Mouse (Mus musculus) kidney, postnatal 0 days (tissue): Measurements from ENCODE around the gene Osbpl10. TPM values are rescaled to one million over a fixed set of nuclear protein-coding genes. Genes with fewer than 3 reads are reported as not detected.

Source experiments
- ATAC-seq: fragments of 200-750 bp; cut with Nextera tagmentation; replicated peaks from 2 replicates; pipeline ENCODE4 v1.8.0; 2017; ENCODE audit warnings: low read depth, moderate number of reproducible peaks, moderate TSS enrichment, moderate library complexity; ENCODE audit not compliant: low FRiP score
- DNase-seq: peaks from one replicate; pipeline ENCODE4 v3.0.0-alpha.2; 2016; ENCODE audit warnings: low spot score
- H3K27ac ChIP-seq: fragments of 300-500 bp; sonication (generic); 2 replicates; pipeline ENCODE4 v1.5.1; 2014; ENCODE audit warnings: mild to moderate bottlenecking
- H3K27me3 ChIP-seq: fragments of 300-500 bp; sonication (generic); 2 replicates; pipeline ENCODE4 v1.6.1; 2014; ENCODE audit warnings: low read length, mixed read lengths; ENCODE audit not compliant: insufficient read depth
- H3K36me3 ChIP-seq: fragments of 300-500 bp; sonication (generic); 2 replicates; pipeline ENCODE4 v1.6.1; 2014; ENCODE audit warnings: low read length, mixed read lengths; ENCODE audit not compliant: insufficient read depth
- H3K4me1 ChIP-seq: fragments of 300-500 bp; sonication (generic); replicated peaks from 2 replicates; pipeline ENCODE4 v1.6.1; 2014; ENCODE audit warnings: antibody characterized with exemption, low read length, mixed read lengths; ENCODE audit not compliant: insufficient read depth
- H3K4me2 ChIP-seq: fragments of 300-500 bp; sonication (generic); 2 replicates; pipeline ENCODE4 v1.6.1; 2014; ENCODE audit warnings: mild to moderate bottlenecking, low read length, moderate library complexity, mixed read lengths
- H3K4me3 ChIP-seq: fragments of 300-500 bp; sonication (generic); replicated peaks from 2 replicates; pipeline ENCODE4 v1.5.1; 2014; ENCODE audit warnings: low read depth, low read length
- H3K9ac ChIP-seq: fragments of 300-500 bp; sonication (generic); 2 replicates; pipeline ENCODE4 v1.6.1; 2014; ENCODE audit warnings: low read depth, low read length
- H3K9me3 ChIP-seq: fragments of 300-500 bp; sonication (generic); replicated peaks from 2 replicates; pipeline ENCODE4 v1.6.1; 2016; ENCODE audit warnings: low read length, inconsistent platforms, mixed read lengths
- CTCF ChIP-seq: IDR thresholded peaks from 2 replicates; pipeline ENCODE4 v1.5.1; 2016; ENCODE audit warnings: antibody characterized with exemption, low read depth, mild to moderate bottlenecking, moderate library complexity
- WGBS: fragments of 180-500 bp; shearing (Covaris S2); extraction: QIAGEN DNeasy Blood & Tissue Kit; methylation state at CpG from one replicate; pipeline ENCODE4 v1.1.7; 2014; 5-methylcytosine and 5-hydroxymethylcytosine counted together
- polyA plus RNA-seq: library from polyadenylated mRNA; unstranded; fragments of >200 nt; fragmentation: Nextera tagmentation; extraction: Ambion mirVana; gene quantifications from 2 replicates; pipeline ENCODE4 v1.2.1, GENCODE M21; 2015

The Osbpl10 gene
- polyA plus RNA-seq, 1 experiment from 2014 or later = 2.8 TPM

- Histone ChIP-seq H3K27me3 (no peaks in the 10 kb centered on the region), H3K9me3 (no peaks in the 10 kb centered on the region), H3K4me3 (no peak overlapping the region), H3K4me2 (no peak overlapping the region), H3K9ac (no peak overlapping the region), H3K27ac (no peak overlapping the region), H3K36me3 (no peaks in the 10 kb centered on the region), H3K4me1 (peaks cover 9% of the 10 kb centered on the region; the same call in 1 of the 2 replicates)
- ATAC-seq (no peak), DNase-seq (no peak)
- WGBS = 89% methylated on average over 13 of the region's 13 CpGs
- no peak for TF ChIP-seq CTCF
Observed at GRCm38 (mm10) chr9:115042971-115043706, 64.8 kb downstream of the Osbpl10 start.

GRCm38 (mm10) chr9:115043881-115044770 is 65.8 kb downstream of the Osbpl10 start:
- 56% methylated on average over 8 of the region's 8 CpGs for WGBS
- no peak for ATAC-seq

GRCm38 (mm10) chr9:115045087-115045800 is 66.9 kb downstream of the Osbpl10 start:
- WGBS = 51% methylated on average over 16 of the region's 16 CpGs
- no peaks in the 10 kb centered on the region for H3K9me3 ChIP-seq
- H3K4me1 ChIP-seq = peaks cover 11% of the 10 kb centered on the region; the same call in 1 of the 2 replicates
- no peak for ATAC-seq
- no peak for DNase-seq
- no peak overlapping the region for H3K27ac ChIP-seq
- no peak for TF ChIP-seq CTCF
- H3K4me3 ChIP-seq = no peak overlapping the region
- H3K9ac ChIP-seq = no peak overlapping the region
- no peaks in the 10 kb centered on the region for H3K36me3 ChIP-seq
- H3K4me2 ChIP-seq = no peak overlapping the region
- no peaks in the 10 kb centered on the region for H3K27me3 ChIP-seq

More at GRCm38 (mm10) chr9:115043881-115044770, 65.8 kb downstream of the Osbpl10 start:
- Histone ChIP-seq H3K4me3 (no peak overlapping the region), H3K9ac (no peak overlapping the region), H3K9me3 (no peaks in the 10 kb centered on the region), H3K4me1 (peaks cover 9% of the 10 kb centered on the region; the same call in 1 of the 2 replicates), H3K27ac (no peak overlapping the region), H3K36me3 (no peaks in the 10 kb centered on the region), H3K27me3 (no peaks in the 10 kb centered on the region), H3K4me2 (no peak overlapping the region)
- DNase-seq = no peak
- peak; percentile 61 for TF ChIP-seq CTCF

- Histone ChIP-seq H3K4me2 (no peak overlapping the region), H3K27me3 (no peaks in the 10 kb centered on the region), H3K9me3 (no peaks in the 10 kb centered on the region), H3K36me3 (no peaks in the 10 kb centered on the region), H3K9ac (no peak overlapping the region), H3K4me3 (no peak overlapping the region), H3K4me1 (peaks cover 14% of the 10 kb centered on the region; the same call in 1 of the 2 replicates), H3K27ac (no peak overlapping the region)
- DNase-seq (no peak), ATAC-seq (no peak)
- 74% methylated on average over 8 of the region's 8 CpGs for WGBS
- TF ChIP-seq CTCF = no peak
Observed at GRCm38 (mm10) chr9:115046701-115047100, 68.3 kb downstream of the Osbpl10 start.

GRCm38 (mm10) chr9:115048340-115048739 is 70.0 kb downstream of the Osbpl10 start:
- no peak for TF ChIP-seq CTCF
- WGBS = 58% methylated on average over 10 of the region's 10 CpGs
- peaks cover 14% of the 10 kb centered on the region; the same call in 1 of the 2 replicates for H3K4me1 ChIP-seq
- no peak overlapping the region for H3K9ac ChIP-seq
- no peaks in the 10 kb centered on the region for H3K9me3 ChIP-seq
- DNase-seq = no peak
- H3K27me3 ChIP-seq = no peaks in the 10 kb centered on the region
- 0 out of 2 replicates have a peak, but pooled peaks have one; percentile 29 for ATAC-seq
- H3K4me2 ChIP-seq = no peak overlapping the region
- H3K36me3 ChIP-seq = no peaks in the 10 kb centered on the region
- H3K27ac ChIP-seq = no peak overlapping the region; the same call in 1 of the 2 replicates
- H3K4me3 ChIP-seq = no peak overlapping the region

DNA sequence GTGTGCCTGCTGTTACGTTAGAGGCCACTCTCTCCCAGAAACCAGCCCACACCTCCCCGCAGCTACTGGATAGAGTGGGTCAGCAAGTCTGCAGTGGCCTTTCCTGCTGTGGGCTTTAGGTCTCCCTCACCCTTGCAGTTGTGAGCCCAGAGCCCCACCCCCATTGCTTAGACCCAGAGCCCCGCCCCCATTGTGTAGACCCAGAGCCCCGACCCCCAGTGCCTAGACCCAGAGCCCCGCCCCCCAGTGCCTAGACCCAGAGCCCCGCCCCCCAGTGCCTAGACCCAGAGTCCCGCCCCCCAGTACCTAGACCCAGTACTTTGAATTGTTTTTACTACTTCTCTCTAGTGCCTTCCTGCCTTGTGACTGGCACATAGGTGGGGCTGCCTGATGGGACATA is 70.5 kb downstream of the Osbpl10 start:
- Histone ChIP-seq H3K27ac (peak overlapping the region; percentile 34; the same call in 1 of the 2 replicates), H3K9me3 (no peaks in the 10 kb centered on the region), H3K4me1 (peaks cover 14% of the 10 kb centered on the region; the same call in 1 of the 2 replicates), H3K9ac (no peak overlapping the region), H3K27me3 (no peaks in the 10 kb centered on the region), H3K4me2 (no peak overlapping the region), H3K4me3 (no peak overlapping the region), H3K36me3 (no peaks in the 10 kb centered on the region)
- TF ChIP-seq CTCF = no peak
- ATAC-seq (no peak), DNase-seq (no peak)
- 74% methylated on average over 7 of the region's 7 CpGs for WGBS
